ENCODE assay signal across 9 mouse cellular contexts in the genomic region with DNA sequence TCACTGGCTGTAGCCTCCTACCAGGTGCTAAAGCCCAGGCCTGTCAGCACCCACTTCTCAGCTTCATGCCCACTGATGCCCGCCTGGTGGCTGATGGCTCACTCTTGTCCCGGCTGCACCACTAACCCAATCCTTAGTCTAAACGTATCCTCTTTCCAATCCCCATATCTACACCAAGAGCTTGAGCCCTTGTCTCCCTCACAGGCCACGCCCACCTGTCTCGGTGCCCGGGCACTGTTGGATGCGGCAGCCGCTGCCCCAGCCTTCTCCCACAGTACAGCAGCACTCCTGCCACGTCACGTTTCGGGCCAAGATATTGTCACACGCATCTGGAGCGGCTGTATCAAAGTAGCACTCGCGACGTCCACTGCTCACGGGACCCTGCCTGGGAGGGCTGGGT. TPM values are rescaled to one million over a fixed set of nuclear protein-coding genes. Genes with fewer than 3 reads are reported as not detected.
A peak's percentile ranks its signal among the peaks of the same experiment; 100 is the strongest.
DNase-seq lines count a peak whose midpoint lies in the region; ATAC-seq and TF ChIP-seq lines count a peak whose summit lies in the region.
"Had no signal": no experiment of that assay in that cellular context is flagged by ENCODE, and none has a peak within 500 bp of the region (broad histone marks: within the 10 kb centered on the region; RNA-seq: fewer than 3 reads in every experiment).

No protein-coding gene starts in this region.

- no peaks in the 10 kb centered on the region for H3K36me3 ChIP-seq in hindbrain, embryonic 11.5 days (ENCODE audit: control insufficient read depth, insufficient read depth, low read length)
- no peaks in the 10 kb centered on the region for H3K36me3 ChIP-seq in liver, embryonic 16.5 days (ENCODE audit: control insufficient read depth, insufficient read depth)
- H3K36me3 ChIP-seq in stomach, postnatal 0 days (ENCODE audit: control insufficient read depth, insufficient read depth, low read length), result peaks cover 5% of the 10 kb centered on the region

- TF ChIP-seq CTCF in stomach, postnatal 0 days (IDR thresholded peaks at IDR 0.05; ENCODE audit: low read depth), result no peak

- H3K9me3 ChIP-seq in hindbrain, embryonic 11.5 days (ENCODE audit: control insufficient read depth, low read length), result no peaks in the 10 kb centered on the region; the same call in 1 of the 2 replicates
- H3K9me3 ChIP-seq in liver, embryonic 16.5 days (replicated peaks; ENCODE audit: control insufficient read depth, low read length), result peaks cover 3% of the 10 kb centered on the region; the same call in 1 of the 2 replicates
- no peaks in the 10 kb centered on the region for H3K9me3 ChIP-seq in stomach, postnatal 0 days (ENCODE audit: control insufficient read depth, low read length)

- H3K4me2 ChIP-seq in hindbrain, embryonic 11.5 days (replicated peaks; ENCODE audit: low read depth, low read length), result peak overlapping the region; percentile 36
- H3K4me2 ChIP-seq in liver, embryonic 16.5 days (ENCODE audit: low read depth, low read length), result peak overlapping the region; percentile 32; the same call in 1 of the 2 replicates
- 0 out of 2 replicates have a peak overlapping the region, but pooled peaks have one; percentile 23 for H3K4me2 ChIP-seq in stomach, postnatal 0 days (replicated peaks; ENCODE audit: low read depth)

- no peak overlapping the region for H3K9ac ChIP-seq in hindbrain, embryonic 11.5 days (ENCODE audit: low read depth, low read length)
- H3K9ac ChIP-seq in liver, embryonic 16.5 days (ENCODE audit: low read depth, low read length), result no peak overlapping the region
- no peak overlapping the region for H3K9ac ChIP-seq in stomach, postnatal 0 days (ENCODE audit: low read length)

- peaks cover 11% of the 10 kb centered on the region; the same call in 1 of the 2 replicates for H3K27me3 ChIP-seq in hindbrain, embryonic 11.5 days (ENCODE audit: control insufficient read depth, insufficient read depth, low read length)
- peaks cover 24% of the 10 kb centered on the region for H3K27me3 ChIP-seq in liver, embryonic 16.5 days (ENCODE audit: control insufficient read depth, insufficient read depth, low read depth, low read length)
- H3K27me3 ChIP-seq in stomach, postnatal 0 days (ENCODE audit: control insufficient read depth, insufficient read depth, low read length), result no peaks in the 10 kb centered on the region

- WGBS in hindbrain, embryonic 11.5 days, result 7% methylated on average over 17 of the region's 17 CpGs
- WGBS in liver, embryonic 16.5 days (ENCODE audit: insufficient replicate concordance), result 8% methylated on average over 17 of the region's 17 CpGs
- WGBS in stomach, postnatal 0 days, result 21% methylated on average over 17 of the region's 17 CpGs

- H3K4me1 ChIP-seq in hindbrain, embryonic 11.5 days (replicated peaks; ENCODE audit: control insufficient read depth, insufficient read depth, low read length), result peaks cover 2% of the 10 kb centered on the region
- H3K4me1 ChIP-seq in liver, embryonic 16.5 days (ENCODE audit: control insufficient read depth, low read depth, low read length), result no peaks in the 10 kb centered on the region; the same call in 1 of the 2 replicates
- peaks cover 4% of the 10 kb centered on the region; the same call in 1 of the 2 replicates for H3K4me1 ChIP-seq in stomach, postnatal 0 days (replicated peaks; ENCODE audit: control insufficient read depth, insufficient read depth)

- peak; percentile 61 for DNase-seq in adrenal gland, adult 2 months
- no peak for DNase-seq in adrenal gland, adult 8-10 months
- peak; percentile 74 for DNase-seq in urinary bladder, postnatal 14 days (ENCODE audit: low spot score)
- DNase-seq in urinary bladder, postnatal 10 days (ENCODE audit: low spot score), result no peak
- DNase-seq in hindbrain, embryonic 11.5 days (ENCODE audit: low spot score), result peak; percentile 58
- DNase-seq in stomach, postnatal 0 days (ENCODE audit: low spot score), result peak; percentile 79
- DNase-seq in yolk sac, embryonic 10.5 days (ENCODE audit: low spot score), result no peak

- ATAC-seq in hindbrain, embryonic 11.5 days (ENCODE audit: low FRiP score), result 0 out of 2 replicates have a peak, but pooled peaks have one; percentile 18
- no peak for ATAC-seq in liver, embryonic 16.5 days (ENCODE audit: low read depth)
- ATAC-seq in stomach, postnatal 0 days (ENCODE audit: low FRiP score, low TSS enrichment), result peak; percentile 48

- TF ChIP-seq EP300 in stomach, postnatal 0 days (optimal IDR thresholded peaks at IDR 0.05), result no peak

- H3K27ac ChIP-seq in hindbrain, embryonic 11.5 days (ENCODE audit: low read depth, low read length), result no peak overlapping the region
- H3K27ac ChIP-seq in liver, embryonic 16.5 days (ENCODE audit: low read length), result no peak overlapping the region
- peak overlapping the region; percentile 53 for H3K27ac ChIP-seq in stomach, postnatal 0 days (replicated peaks)

- peak overlapping the region; percentile 17; the same call in 1 of the 2 replicates for H3K4me3 ChIP-seq in hindbrain, embryonic 11.5 days (ENCODE audit: low read depth, low read length)
- H3K4me3 ChIP-seq in liver, embryonic 16.5 days (ENCODE audit: low read depth, low read length), result 0 out of 2 replicates have a peak overlapping the region, but pooled peaks have one; percentile 6
- 0 out of 2 replicates have a peak overlapping the region, but pooled peaks have one; percentile 6 for H3K4me3 ChIP-seq in stomach, postnatal 0 days (ENCODE audit: low read depth, low read length)
- H3K4me3 ChIP-seq: erythroblast, embryonic 14.5 days had no signal

RNA-seq across cellular contexts. Expression of gene Ltbp4, which starts 27.2 kb away (rescaled TPM):
- 10 to 100 TPM; 70.3 to 94.7 TPM for total RNA-seq in adrenal gland, adult 2 months (2021)
- polyA plus RNA-seq in adrenal gland, adult 2 months (2012; rRNA removed), result 253 and 263 TPM in 2 replicates
- total RNA-seq in adrenal gland, adult 8-10 months (2022), result 100 to 1,000 TPM in 3 of 4 experiments, 10 to 100 TPM in 1; 90.9 to 117 (median 108) TPM
- polyA plus RNA-seq in hindbrain, embryonic 11.5 days (2014; fragmentation: Nextera tagmentation; extraction: Ambion mirVana), result 2.4 and 3.9 TPM in 2 replicates
- 5.2 and 7.6 TPM in 2 replicates for polyA plus RNA-seq in liver, embryonic 16.5 days (2015; fragmentation: Nextera tagmentation; extraction: Ambion mirVana)
- 81.0 and 94.8 TPM in 2 replicates for polyA plus RNA-seq in stomach, postnatal 0 days (2015; fragmentation: Nextera tagmentation; extraction: Ambion mirVana)

RNA-seq across cellular contexts. Expression of gene Shkbp1, which starts 45.5 kb away (rescaled TPM):
- total RNA-seq in adrenal gland, adult 2 months (2021), result 10 to 100 TPM; 11.3 to 22.5 TPM
- 60.8 and 74.5 TPM in 2 replicates for polyA plus RNA-seq in adrenal gland, adult 2 months (2012; rRNA removed)
- 10 to 100 TPM; 19.4 to 41.1 (median 29.7) TPM for total RNA-seq in adrenal gland, adult 8-10 months (2022)
- 51.5 and 56.7 TPM in 2 replicates for polyA plus RNA-seq in hindbrain, embryonic 11.5 days (2014; fragmentation: Nextera tagmentation; extraction: Ambion mirVana)
- 16.1 and 16.5 TPM in 2 replicates for polyA plus RNA-seq in liver, embryonic 16.5 days (2015; fragmentation: Nextera tagmentation; extraction: Ambion mirVana)
- polyA plus RNA-seq in stomach, postnatal 0 days (2015; fragmentation: Nextera tagmentation; extraction: Ambion mirVana), result 26.3 and 27.3 TPM in 2 replicates

RNA-seq across cellular contexts. Expression of gene Gm20479, which starts 46.9 kb away (rescaled TPM):
- 1 to 10 TPM in 1 of 2 experiments, not detected in 1; 6.3 TPM for total RNA-seq in adrenal gland, adult 2 months (2021)
- polyA plus RNA-seq in adrenal gland, adult 2 months (2012; rRNA removed), result 0.28 TPM in 2 replicates
- 1 to 10 TPM in 1 of 4 experiments, not detected in 3; 4.0 TPM for total RNA-seq in adrenal gland, adult 8-10 months (2022)
- polyA plus RNA-seq in hindbrain, embryonic 11.5 days (2014; fragmentation: Nextera tagmentation; extraction: Ambion mirVana), result 0.33 and 0.57 TPM in 2 replicates
- polyA plus RNA-seq in liver, embryonic 16.5 days (2015; fragmentation: Nextera tagmentation; extraction: Ambion mirVana), result 0.23 and 0.44 TPM in 2 replicates
- 0.28 and 0.57 TPM in 2 replicates for polyA plus RNA-seq in stomach, postnatal 0 days (2015; fragmentation: Nextera tagmentation; extraction: Ambion mirVana)
- polyA plus RNA-seq: erythroblast, embryonic 14.5 days had no signal

RNA-seq across cellular contexts. Expression of gene Numbl, which starts 52.1 kb away (rescaled TPM):
- total RNA-seq in adrenal gland, adult 2 months (2021), result 10 to 100 TPM in 1 of 2 experiments, 1 to 10 TPM in 1; 5.2 to 13.3 TPM
- 37.2 and 48.0 TPM in 2 replicates for polyA plus RNA-seq in adrenal gland, adult 2 months (2012; rRNA removed)
- total RNA-seq in adrenal gland, adult 8-10 months (2022), result 10 to 100 TPM in 3 of 4 experiments, 1 to 10 TPM in 1; 8.9 to 16.2 (median 14.1) TPM
- 19.8 and 22.7 TPM in 2 replicates for polyA plus RNA-seq in hindbrain, embryonic 11.5 days (2014; fragmentation: Nextera tagmentation; extraction: Ambion mirVana)
- 1.2 and 1.9 TPM in 2 replicates for polyA plus RNA-seq in liver, embryonic 16.5 days (2015; fragmentation: Nextera tagmentation; extraction: Ambion mirVana)
- polyA plus RNA-seq in stomach, postnatal 0 days (2015; fragmentation: Nextera tagmentation; extraction: Ambion mirVana), result 12.8 and 14.6 TPM in 2 replicates

Comparison
In these comparisons a context has a peak if more than half of its experiments do, and no peak if none do; other contexts are left out.
1. DNase-seq: peak in adrenal gland, adult 2 months (single experiment), urinary bladder, postnatal 14 days (single experiment), hindbrain, embryonic 11.5 days (single experiment) and stomach, postnatal 0 days (single experiment); none in adrenal gland, adult 8-10 months (single experiment), urinary bladder, postnatal 10 days (single experiment) and yolk sac, embryonic 10.5 days (single experiment).
2. Peak in every context shown above with its lines, with median percentiles within 50 percentile points of each other: H3K4me2 ChIP-seq and H3K4me3 ChIP-seq.